Mouse (Mus musculus) G1E (cell line): ENCODE measurements around the gene Plxna4. TPM values are rescaled to one million over a fixed set of nuclear protein-coding genes. Genes with fewer than 3 reads are reported as not detected.

Experiments used
- ATAC-seq: 2 replicates; pipeline ENCODE4 v1.8.0; 2016; ENCODE audit warnings: mild to moderate bottlenecking; ENCODE audit not compliant: insufficient number of reproducible peaks, poor library complexity, low FRiP score, severe bottlenecking; ENCODE audit errors: extremely low read depth
- DNase-seq: peaks from one replicate; pipeline ENCODE4 v3.0.0; 2012; ENCODE audit warnings: low spot score
- H3K27me3 ChIP-seq: 2 replicates; pipeline ENCODE4 v1.6.1; 2012; ENCODE audit warnings: mild to moderate bottlenecking, low read length, inconsistent platforms; ENCODE audit not compliant: insufficient read depth
- H3K36me3 ChIP-seq: replicated peaks from 2 replicates; pipeline ENCODE3; 2012; ENCODE audit warnings: mild to moderate bottlenecking, inconsistent platforms
- H3K4me1 ChIP-seq: 2 replicates; pipeline ENCODE4 v1.6.1; 2012; ENCODE audit warnings: low read depth, low read length, inconsistent platforms, mixed read lengths; ENCODE audit not compliant: insufficient read depth
- H3K4me3 ChIP-seq: 2 replicates; pipeline ENCODE4 v1.5.1; 2012; ENCODE audit warnings: low read depth, mild to moderate bottlenecking, inconsistent platforms, low read length, moderate library complexity, mixed read lengths
- H3K9me3 ChIP-seq: replicated peaks from 2 replicates; pipeline ENCODE4 v1.6.1; 2012; ENCODE audit warnings: inconsistent platforms
- CTCF ChIP-seq: IDR thresholded peaks from 2 replicates; pipeline ENCODE4 v1.5.1; 2012; ENCODE audit warnings: low read depth, low read length, inconsistent platforms, mixed read lengths
- GATA1 ChIP-seq: IDR thresholded peaks from 2 replicates; pipeline ENCODE4 v1.6.1; 2012; ENCODE audit warnings: borderline replicate concordance, low read length, inconsistent platforms, mixed read lengths
- GATA2 ChIP-seq: IDR thresholded peaks from 2 replicates; pipeline ENCODE4 v1.6.1; 2012; ENCODE audit warnings: low read depth, low read length, inconsistent platforms, borderline replicate concordance
- POLR2AphosphoS5 ChIP-seq: IDR thresholded peaks from 2 replicates; pipeline ENCODE4 v1.6.1; 2012; ENCODE audit warnings: low read depth, low read length, inconsistent platforms; ENCODE audit not compliant: insufficient replicate concordance
- TAL1 ChIP-seq: conservative IDR thresholded peaks from 2 replicates; pipeline ENCODE4 v1.6.1; 2012; ENCODE audit warnings: low read depth, low read length, inconsistent platforms, mixed read lengths
- polyA plus RNA-seq: library from polyadenylated mRNA; stranded (reverse); fragments of >175 nt; gene quantifications from 2 replicates; pipeline ENCODE4 v1.2.3, GENCODE M21; 2012
- total RNA-seq, 2 experiments: library from RNA; stranded (forward) in 1 of 2; stranded (reverse) in 1 of 2; fragments of 200-1000 nt in 1 of 2; fragments of >200 nt in 1 of 2; fragmentation: Nextera tagmentation in 1 of 2; gene quantifications; 2 replicates each; pipeline ENCODE4 v1.2.3; 2014 to 2017

The Plxna4 gene
- not detected in 2 replicates for total RNA-seq (2014; fragmentation: Nextera tagmentation)
- total RNA-seq (2017), result 0.11 and 0.12 TPM in 2 replicates
- not detected in 2 replicates for polyA plus RNA-seq

DNA sequence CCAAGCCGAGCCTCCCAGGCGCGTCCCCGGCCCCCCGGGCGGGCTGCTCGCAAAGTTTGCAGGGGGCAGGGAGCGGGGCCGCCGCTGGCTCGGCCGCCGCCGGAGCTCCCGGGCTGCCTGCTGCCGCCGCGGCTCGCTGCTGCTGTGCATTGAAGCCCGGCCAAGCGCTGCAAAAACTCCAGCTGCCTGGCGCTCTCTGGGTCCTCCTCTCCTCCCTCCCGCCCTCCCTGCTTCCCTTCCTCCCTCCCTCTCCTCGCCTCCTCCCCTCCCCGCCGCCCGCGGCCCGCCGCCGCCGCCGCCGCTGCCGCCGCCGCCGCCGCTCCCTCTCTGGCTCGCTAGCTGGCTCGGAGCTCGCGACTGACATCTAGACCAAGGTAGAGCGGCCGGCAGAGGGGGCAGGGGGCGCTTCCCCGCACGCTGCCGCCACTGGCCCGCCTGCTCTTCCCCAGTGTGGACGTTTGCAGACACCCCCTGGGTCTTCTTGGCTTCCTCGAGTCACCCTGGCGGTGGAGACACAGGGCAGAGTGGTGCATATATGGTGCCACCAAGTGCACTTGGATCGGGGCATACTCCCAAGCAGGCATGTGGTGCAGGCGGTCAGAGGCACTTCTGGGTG lies at the start of gene Plxna4:
Gene Plxna4 (minus strand): TSS at position 137 of the 616 bp plus-strand sequence.
- ATAC-seq (no peak), DNase-seq (no peak)
- H3K36me3 ChIP-seq, result no peaks in the 10 kb centered on the region
- H3K4me3 ChIP-seq, result no peak within 1 kb of the TSS
- H3K9me3 ChIP-seq, result no peaks in the 10 kb centered on the region
- H3K4me1 ChIP-seq, result no peaks in the 10 kb centered on the region
- peaks cover 24% of the 10 kb centered on the region; the same call in 1 of the 2 replicates for H3K27me3 ChIP-seq
- no peak for TF ChIP-seq GATA1
- TF ChIP-seq POLR2AphosphoS5, result no peak
- TF ChIP-seq GATA2, result no peak
- no peak for TF ChIP-seq TAL1
- TF ChIP-seq CTCF, result no peak

DNA sequence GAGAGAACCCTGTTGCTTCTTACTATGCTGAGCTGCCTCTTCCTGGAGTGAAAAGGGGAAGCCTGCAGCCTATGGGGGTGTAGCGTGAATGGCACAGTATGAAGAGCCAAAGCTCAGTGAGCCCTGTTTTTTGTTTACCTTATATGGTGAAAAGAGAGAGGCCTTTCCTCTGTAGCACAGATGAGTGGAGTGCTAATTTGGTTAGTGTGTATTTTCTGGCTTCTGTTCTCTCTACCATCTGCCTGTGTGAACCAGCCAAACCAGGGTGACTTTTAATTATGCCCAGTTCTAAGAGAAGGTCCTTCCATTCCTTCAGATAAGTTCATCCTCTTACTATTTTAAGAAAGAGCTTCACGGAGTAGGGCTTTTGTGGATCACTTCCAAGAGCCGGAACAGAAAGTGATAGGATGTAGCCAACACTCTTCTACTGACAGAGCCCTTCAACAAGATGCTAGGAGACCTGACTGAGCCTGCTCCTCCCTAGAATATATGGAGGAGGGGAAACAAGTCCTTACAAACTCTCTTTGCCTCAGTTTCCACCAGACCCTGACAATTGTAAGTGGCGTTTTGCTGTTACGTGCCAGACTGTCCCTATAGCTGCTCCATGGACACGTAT lies 49.7 kb upstream of the Plxna4 start:
- Histone ChIP-seq H3K4me3 (no peak overlapping the region), H3K9me3 (no peaks in the 10 kb centered on the region), H3K36me3 (no peaks in the 10 kb centered on the region), H3K27me3 (peaks cover 2% of the 10 kb centered on the region; the same call in 1 of the 2 replicates), H3K4me1 (no peaks in the 10 kb centered on the region)
- ATAC-seq (no peak), DNase-seq (no peak)
- TF ChIP-seq POLR2AphosphoS5 (no peak), CTCF (no peak), GATA2 (no peak), GATA1 (no peak), TAL1 (no peak)

DNA sequence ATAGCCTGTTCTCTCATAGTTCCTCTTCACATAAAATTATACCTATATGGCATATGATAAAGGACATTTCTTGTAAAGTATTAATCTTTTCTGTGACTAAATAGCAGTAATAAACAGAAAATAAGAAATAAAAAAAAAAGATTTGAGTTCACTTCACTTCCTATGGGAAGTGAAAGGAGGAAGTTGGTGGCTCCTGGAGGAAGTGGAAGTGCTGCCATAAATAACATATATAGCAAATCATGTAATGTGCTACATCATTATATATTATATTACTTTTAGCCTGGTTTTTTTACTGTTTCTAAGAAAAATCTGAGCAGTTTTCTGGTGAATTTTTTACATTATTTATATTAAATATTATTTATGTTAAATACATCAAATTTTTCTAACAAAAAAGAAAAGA lies 22.7 kb upstream of the Plxna4 start:
- H3K4me3 ChIP-seq, result no peak overlapping the region
- DNase-seq (no peak), ATAC-seq (no peak)
- H3K4me1 ChIP-seq, result no peaks in the 10 kb centered on the region
- peaks cover 1% of the 10 kb centered on the region; the same call in 1 of the 2 replicates for H3K27me3 ChIP-seq
- TF ChIP-seq POLR2AphosphoS5, result no peak
- no peak for TF ChIP-seq TAL1
- TF ChIP-seq GATA2, result no peak
- no peaks in the 10 kb centered on the region for H3K36me3 ChIP-seq
- H3K9me3 ChIP-seq, result no peaks in the 10 kb centered on the region

DNA sequence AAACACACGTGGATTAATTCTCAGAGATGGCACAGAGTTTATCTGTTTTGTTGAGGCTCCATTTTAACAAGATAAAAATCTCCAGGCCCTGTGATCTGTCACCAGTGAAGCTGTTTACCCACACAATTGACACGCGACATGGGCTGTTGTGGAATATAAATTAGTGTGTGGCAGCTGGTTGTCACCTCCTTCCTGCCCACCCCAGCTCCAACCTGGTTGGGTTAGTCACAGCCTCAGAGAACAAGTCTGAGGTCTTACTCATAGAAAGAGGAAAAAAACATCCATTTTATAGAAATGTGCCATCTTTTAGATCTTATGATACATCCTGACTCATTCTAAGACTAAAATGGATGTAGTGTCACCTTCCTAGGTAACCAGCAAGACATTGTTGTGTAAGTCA lies 18.8 kb upstream of the Plxna4 start:
- DNase-seq, result no peak
- peaks cover 6% of the 10 kb centered on the region for H3K27me3 ChIP-seq

DNA sequence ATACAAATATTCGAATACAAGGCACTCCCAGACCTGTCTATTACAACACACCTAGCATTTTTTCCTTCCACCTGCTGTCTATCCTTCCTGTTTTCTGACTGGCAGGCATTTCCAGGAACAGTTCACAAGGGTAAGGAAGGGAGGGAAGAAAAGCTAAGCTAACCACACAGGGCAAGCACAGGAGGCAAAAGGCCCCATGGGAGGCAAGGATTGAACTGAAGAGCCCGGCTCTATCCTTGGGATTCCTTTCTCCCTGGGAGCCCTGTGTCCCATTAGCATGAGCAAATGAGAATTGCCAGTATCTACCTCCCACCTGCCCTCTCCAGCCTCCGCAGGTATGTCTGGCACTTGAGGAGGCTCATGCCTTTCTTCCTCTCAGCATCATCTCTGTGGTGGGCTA lies 17.6 kb upstream of the Plxna4 start:
- no peak overlapping the region for H3K4me3 ChIP-seq
- H3K9me3 ChIP-seq, result no peaks in the 10 kb centered on the region
- ATAC-seq (no peak), DNase-seq (no peak)
- TF ChIP-seq GATA2, result no peak
- no peak for TF ChIP-seq TAL1
- TF ChIP-seq GATA1, result no peak
- no peak for TF ChIP-seq POLR2AphosphoS5
- no peak for TF ChIP-seq CTCF
- H3K4me1 ChIP-seq, result no peaks in the 10 kb centered on the region
- peaks cover 6% of the 10 kb centered on the region for H3K27me3 ChIP-seq
- H3K36me3 ChIP-seq, result no peaks in the 10 kb centered on the region

More for the DNA sequence above, 18.8 kb upstream of the Plxna4 start:
- Histone ChIP-seq H3K9me3 (no peaks in the 10 kb centered on the region), H3K4me1 (no peaks in the 10 kb centered on the region), H3K36me3 (no peaks in the 10 kb centered on the region), H3K4me3 (no peak overlapping the region)
- TF ChIP-seq GATA2 (no peak), CTCF (no peak), GATA1 (no peak), POLR2AphosphoS5 (no peak), TAL1 (no peak)
- ATAC-seq, result no peak

DNA sequence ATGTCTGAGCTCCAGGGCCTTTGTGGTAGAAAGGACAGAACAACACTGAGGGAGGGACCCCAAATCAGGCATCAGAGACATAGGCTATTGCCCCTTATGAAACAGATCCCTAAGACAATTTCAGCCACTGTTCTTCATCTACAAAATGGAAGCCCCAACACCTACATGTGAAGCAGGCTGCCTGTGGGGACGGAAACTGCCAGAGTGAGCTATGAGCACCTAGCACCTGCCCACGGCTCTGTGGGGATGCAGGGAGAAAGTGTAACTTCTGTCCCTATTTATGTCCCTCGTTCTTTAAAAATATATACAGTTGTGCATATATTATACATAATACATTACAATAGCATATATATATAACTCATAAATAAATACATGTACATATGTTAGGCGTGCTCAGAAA lies 16.9 kb upstream of the Plxna4 start:
- Histone ChIP-seq H3K4me3 (no peak overlapping the region), H3K9me3 (no peaks in the 10 kb centered on the region), H3K36me3 (no peaks in the 10 kb centered on the region), H3K4me1 (no peaks in the 10 kb centered on the region), H3K27me3 (peaks cover 6% of the 10 kb centered on the region)
- TF ChIP-seq CTCF, result no peak
- TF ChIP-seq POLR2AphosphoS5, result no peak
- no peak for TF ChIP-seq TAL1
- no peak for TF ChIP-seq GATA1
- TF ChIP-seq GATA2, result no peak
- DNase-seq (no peak), ATAC-seq (no peak)
